Mouse (Mus musculus) stomach, postnatal 0 days (tissue): ENCODE data around the gene Pilra.

Experiments used
- CTCF ChIP-seq: IDR thresholded peaks from 2 replicates; pipeline ENCODE4 v1.5.1; 2016; ENCODE audit warnings: antibody characterized with exemption, low read depth, mild to moderate bottlenecking, moderate library complexity
- EP300 ChIP-seq: optimal IDR thresholded peaks from 2 replicates; pipeline ENCODE3; 2016; ENCODE audit warnings: antibody characterized with exemption

GRCm38 (mm10) chr5:137806158-137806557, 29.9 kb downstream of the Pilra start:
- no peak for TF ChIP-seq CTCF
- TF ChIP-seq EP300, result no peak
